Mouse (Mus musculus) spleen, adult 2 months (tissue): ENCODE results near the gene Frem2.

Source experiments
- CTCF ChIP-seq: fragments of 200-500 bp; IDR thresholded peaks from 2 replicates; pipeline ENCODE4 v1.5.1; 2011; ENCODE audit warnings: mild to moderate bottlenecking, inconsistent platforms; ENCODE audit not compliant: insufficient read depth, insufficient read length, insufficient replicate concordance; ENCODE audit errors: extremely low read depth
- POLR2A ChIP-seq: fragments of 200-500 bp; IDR thresholded peaks from 2 replicates; pipeline ENCODE4 v1.6.1; 2011; ENCODE audit warnings: low read depth, low read length, inconsistent platforms

- TF ChIP-seq POLR2A = no peak
- no peak for TF ChIP-seq CTCF
Measured at GRCm38 (mm10) chr3:53630630-53631029, 26.5 kb downstream of the Frem2 start.
